Mouse (Mus musculus): ENCODE results near the gene Dazap1. TPM values are rescaled to one million over a fixed set of nuclear protein-coding genes. Genes with fewer than 3 reads are reported as not detected.

Dazap1 gene
- total RNA-seq, 1 experiment from 2014 or later: 83.8 TPM

- no peak for ATAC-seq (ENCODE audit: extremely low read depth, insufficient number of reproducible peaks, low FRiP score, poor library complexity, severe bottlenecking)
These were observed 32.0 kb downstream of the Dazap1 start for GRCm38 (mm10) chr10:80293325-80293724.

GRCm38 (mm10) chr10:80294311-80294710 lies 33.0 kb downstream of the Dazap1 start:
- ATAC-seq (ENCODE audit: extremely low read depth, insufficient number of reproducible peaks, low FRiP score, poor library complexity, severe bottlenecking): no peak

GRCm38 (mm10) chr10:80294788-80295303 lies 33.6 kb downstream of the Dazap1 start:
- no peak for ATAC-seq (ENCODE audit: extremely low read depth, insufficient number of reproducible peaks, low FRiP score, poor library complexity, severe bottlenecking)

- ATAC-seq (ENCODE audit: extremely low read depth, insufficient number of reproducible peaks, low FRiP score, poor library complexity, severe bottlenecking): peak; percentile 39; the same call in 1 of the 2 replicates
These were observed 34.5 kb downstream of the Dazap1 start, which contains the start of gene Apc2 for GRCm38 (mm10) chr10:80295618-80296425. Gene Apc2, plus strand, starts transcription at chr10:80295977.

- no peak for ATAC-seq (ENCODE audit: extremely low read depth, insufficient number of reproducible peaks, low FRiP score, poor library complexity, severe bottlenecking)
These were observed 35.5 kb downstream of the Dazap1 start for GRCm38 (mm10) chr10:80296824-80297223.

GRCm38 (mm10) chr10:80297526-80298133 lies 36.3 kb downstream of the Dazap1 start:
- ATAC-seq (ENCODE audit: extremely low read depth, insufficient number of reproducible peaks, low FRiP score, poor library complexity, severe bottlenecking): no peak

GRCm38 (mm10) chr10:80298571-80299281 lies 37.4 kb downstream of the Dazap1 start:
- ATAC-seq (ENCODE audit: extremely low read depth, insufficient number of reproducible peaks, low FRiP score, poor library complexity, severe bottlenecking): no peak

- ATAC-seq (ENCODE audit: extremely low read depth, insufficient number of reproducible peaks, low FRiP score, poor library complexity, severe bottlenecking): no peak
These were observed 38.0 kb downstream of the Dazap1 start for GRCm38 (mm10) chr10:80299301-80299700.

GRCm38 (mm10) chr10:80299824-80300223 lies 38.5 kb downstream of the Dazap1 start:
- no peak for ATAC-seq (ENCODE audit: extremely low read depth, insufficient number of reproducible peaks, low FRiP score, poor library complexity, severe bottlenecking)

GRCm38 (mm10) chr10:80300672-80301181 lies 39.4 kb downstream of the Dazap1 start:
- ATAC-seq (ENCODE audit: extremely low read depth, insufficient number of reproducible peaks, low FRiP score, poor library complexity, severe bottlenecking): no peak

- no peak for ATAC-seq (ENCODE audit: extremely low read depth, insufficient number of reproducible peaks, low FRiP score, poor library complexity, severe bottlenecking)
These were observed 40.2 kb downstream of the Dazap1 start for GRCm38 (mm10) chr10:80301256-80302081.

- no peak for ATAC-seq (ENCODE audit: extremely low read depth, insufficient number of reproducible peaks, low FRiP score, poor library complexity, severe bottlenecking)
These were observed 40.7 kb downstream of the Dazap1 start for GRCm38 (mm10) chr10:80302082-80302355.

- no peak for ATAC-seq (ENCODE audit: extremely low read depth, insufficient number of reproducible peaks, low FRiP score, poor library complexity, severe bottlenecking)
These were observed 41.2 kb downstream of the Dazap1 start for GRCm38 (mm10) chr10:80302471-80302881.

- ATAC-seq (ENCODE audit: extremely low read depth, insufficient number of reproducible peaks, low FRiP score, poor library complexity, severe bottlenecking): no peak
These were observed 43.2 kb downstream of the Dazap1 start for GRCm38 (mm10) chr10:80304458-80304857.

GRCm38 (mm10) chr10:80304862-80305261 lies 43.6 kb downstream of the Dazap1 start:
- peak; percentile 53 for ATAC-seq (ENCODE audit: extremely low read depth, insufficient number of reproducible peaks, low FRiP score, poor library complexity, severe bottlenecking)

GRCm38 (mm10) chr10:80311560-80311959 lies 50.3 kb downstream of the Dazap1 start:
- no peak for ATAC-seq (ENCODE audit: extremely low read depth, insufficient number of reproducible peaks, low FRiP score, poor library complexity, severe bottlenecking)

GRCm38 (mm10) chr10:80312586-80313504 lies 51.6 kb downstream of the Dazap1 start:
- ATAC-seq (ENCODE audit: extremely low read depth, insufficient number of reproducible peaks, low FRiP score, poor library complexity, severe bottlenecking): no peak

Measured in neutrophil, adult 5-6 weeks (primary cell).